Mouse (Mus musculus) heart, adult 2 months (tissue): ENCODE data around the gene Slc2a4.
A peak's percentile ranks its signal among the peaks of the same experiment; 100 is the strongest.

Source experiments
- CTCF ChIP-seq: fragments of 200-600 bp; IDR thresholded peaks from 2 replicates; pipeline ENCODE4 v1.8.1; 2022; ENCODE audit warnings: antibody characterized with exemption, mild to moderate bottlenecking, moderate library complexity
- POLR2A ChIP-seq: fragments of 200-500 bp; IDR thresholded peaks from 2 replicates; pipeline ENCODE4 v1.6.1; 2011; ENCODE audit warnings: mild to moderate bottlenecking, low read depth, low read length, control low read depth; ENCODE audit not compliant: insufficient read depth

DNA sequence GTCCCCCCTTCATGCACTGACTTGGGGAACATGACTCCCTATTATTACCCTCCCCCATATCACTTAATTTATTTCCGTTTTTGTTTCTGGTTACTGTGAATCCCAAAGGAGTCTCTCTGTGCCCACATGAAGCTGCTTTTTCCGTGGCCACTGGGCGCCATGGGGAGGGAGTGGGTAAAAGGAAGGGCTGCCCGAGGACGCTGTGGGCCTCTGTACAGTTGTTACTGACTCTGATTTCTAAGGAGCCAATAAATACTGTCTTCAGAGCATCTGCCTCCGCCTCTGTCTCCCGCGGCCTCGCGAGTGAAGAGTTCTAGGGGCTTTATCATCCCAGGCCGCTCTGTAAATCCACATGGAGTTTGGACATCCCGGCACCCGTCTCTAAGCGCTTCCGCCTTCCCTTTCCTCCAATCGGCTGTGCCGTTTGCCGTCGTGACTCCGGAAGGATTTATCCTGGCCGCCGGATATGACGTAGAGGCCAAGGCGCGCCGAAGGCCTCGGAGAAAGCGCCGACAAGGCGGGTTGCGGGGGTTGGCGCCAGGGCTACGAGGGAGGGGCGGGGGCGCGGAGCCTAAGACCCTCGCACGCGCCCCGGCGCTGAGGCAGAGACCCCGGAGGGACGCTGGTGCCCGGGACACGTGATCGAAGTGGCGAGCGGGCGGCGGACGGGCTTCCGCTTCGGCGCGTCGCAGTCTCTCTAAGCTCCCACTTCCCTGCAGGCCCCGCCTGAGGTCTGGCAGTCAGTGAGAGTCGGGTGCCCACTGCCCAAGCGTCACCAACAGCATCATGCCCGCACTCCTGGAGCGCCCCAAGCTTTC is 34.2 kb downstream of the Slc2a4 start, which contains the start of gene Gps2:
- TF ChIP-seq CTCF, result no peak
- peak; percentile 66; the same call in 1 of the 2 replicates for TF ChIP-seq POLR2A
